Mouse (Mus musculus) embryonic facial prominence, embryonic 14.5 days (tissue): ENCODE results near the gene Cldn24. TPM values are rescaled to one million over a fixed set of nuclear protein-coding genes. Genes with fewer than 3 reads are reported as not detected.
"Not testable (repeated sequence)": the region's sequence is repeated elsewhere in the genome, so short reads cannot be mapped to it uniquely, and the experiment has no call there.

ENCODE experiments used
- ATAC-seq: fragments of 200-750 bp; cut with Nextera tagmentation; 2 replicates; pipeline ENCODE4 v1.8.0; 2017; ENCODE audit warnings: low read depth, moderate number of reproducible peaks, moderate TSS enrichment
- DNase-seq: peaks from one replicate; pipeline ENCODE4 v3.0.0-alpha.2; 2015; ENCODE audit warnings: low spot score
- H3K27ac ChIP-seq: fragments of 300-500 bp; sonication (generic); replicated peaks from 2 replicates; pipeline ENCODE4 v1.5.1; 2014; ENCODE audit warnings: low read depth, mild to moderate bottlenecking, low read length, moderate library complexity
- H3K27me3 ChIP-seq: fragments of 300-500 bp; sonication (generic); replicated peaks from 2 replicates; pipeline ENCODE4 v1.6.1; 2014; ENCODE audit warnings: low read length; ENCODE audit not compliant: control insufficient read depth, insufficient read depth
- H3K36me3 ChIP-seq: fragments of 300-500 bp; sonication (generic); 2 replicates; pipeline ENCODE4 v1.6.1; 2014; ENCODE audit warnings: low read length, mixed read lengths; ENCODE audit not compliant: control insufficient read depth, insufficient read depth
- H3K4me1 ChIP-seq: fragments of 300-500 bp; sonication (generic); 2 replicates; pipeline ENCODE4 v1.6.1; 2014; ENCODE audit warnings: antibody characterized with exemption, low read length; ENCODE audit not compliant: control insufficient read depth, insufficient read depth
- H3K4me2 ChIP-seq: fragments of 300-500 bp; sonication (generic); 2 replicates; pipeline ENCODE4 v1.6.1; 2014; ENCODE audit warnings: low read depth, mild to moderate bottlenecking, low read length, moderate library complexity, mixed read lengths
- H3K4me3 ChIP-seq: fragments of 300-500 bp; sonication (generic); 2 replicates; pipeline ENCODE4 v1.5.1; 2014; ENCODE audit warnings: low read depth, mild to moderate bottlenecking, low read length
- H3K9ac ChIP-seq: fragments of 300-500 bp; sonication (generic); 2 replicates; pipeline ENCODE4 v1.6.1; 2014; ENCODE audit warnings: low read depth, mild to moderate bottlenecking, low read length, moderate library complexity, mixed read lengths
- H3K9me3 ChIP-seq: fragments of 300-500 bp; sonication (generic); 2 replicates; pipeline ENCODE4 v1.6.1; 2016; ENCODE audit warnings: low read length; ENCODE audit not compliant: control insufficient read depth
- WGBS: fragments of 180-500 bp; shearing (Covaris S2); extraction: QIAGEN DNeasy Blood & Tissue Kit; methylation state at CpG from one replicate; pipeline ENCODE4 v1.1.7; 2014; 5-methylcytosine and 5-hydroxymethylcytosine counted together
- polyA plus RNA-seq: library from polyadenylated mRNA; unstranded; fragments of >200 nt; fragmentation: Nextera tagmentation; extraction: Ambion mirVana; gene quantifications from 2 replicates; pipeline ENCODE4 v1.2.1, GENCODE M21; 2014

Cldn24 gene
- polyA plus RNA-seq, 1 experiment from 2014 or later: not detected

DNA sequence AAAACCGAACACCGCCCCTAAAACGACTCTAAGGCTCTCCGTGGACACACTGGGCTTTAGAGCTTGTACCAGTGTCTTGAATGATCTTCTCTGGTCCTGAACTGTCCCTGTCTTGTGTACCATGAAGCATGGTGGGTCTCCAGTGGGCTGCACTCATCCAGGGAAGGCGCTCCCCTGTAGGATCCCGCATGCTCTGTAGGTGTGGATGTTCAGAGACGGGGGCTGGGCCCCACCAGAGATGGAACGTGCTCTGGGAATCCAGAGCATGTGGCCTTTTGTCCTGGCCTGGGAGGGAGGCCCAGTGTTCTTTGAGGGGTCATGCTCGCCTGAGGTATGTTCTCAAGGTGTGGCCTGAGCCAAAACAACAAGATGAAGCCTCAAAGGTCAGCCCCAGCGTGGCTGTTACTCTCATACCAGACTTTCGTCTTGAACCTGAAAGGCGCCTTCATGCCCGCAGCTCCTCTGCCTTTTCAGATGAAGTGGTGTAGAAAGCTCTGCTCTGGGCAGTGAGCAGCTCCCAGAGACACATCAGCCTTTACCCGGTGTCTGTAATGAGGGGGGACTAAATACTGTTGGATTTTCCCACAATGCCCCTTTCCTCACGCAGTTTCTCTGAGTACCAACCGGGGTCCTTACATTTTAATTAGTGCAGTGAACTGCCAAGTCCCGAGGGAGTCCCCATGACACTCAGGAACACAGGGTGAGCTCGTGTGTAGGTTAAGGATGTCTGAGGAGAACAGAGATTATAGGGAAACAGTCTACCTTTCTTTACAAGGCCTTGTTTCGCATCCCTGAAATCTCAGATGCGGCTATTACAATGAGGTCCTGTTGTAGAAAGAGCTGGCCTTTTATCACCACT lies 800 bp upstream of the Cldn24 start:
- H3K4me2 ChIP-seq: no peak overlapping the region
- 83% methylated on average over 20 of the region's 20 CpGs for WGBS
- DNase-seq: no peak

DNA sequence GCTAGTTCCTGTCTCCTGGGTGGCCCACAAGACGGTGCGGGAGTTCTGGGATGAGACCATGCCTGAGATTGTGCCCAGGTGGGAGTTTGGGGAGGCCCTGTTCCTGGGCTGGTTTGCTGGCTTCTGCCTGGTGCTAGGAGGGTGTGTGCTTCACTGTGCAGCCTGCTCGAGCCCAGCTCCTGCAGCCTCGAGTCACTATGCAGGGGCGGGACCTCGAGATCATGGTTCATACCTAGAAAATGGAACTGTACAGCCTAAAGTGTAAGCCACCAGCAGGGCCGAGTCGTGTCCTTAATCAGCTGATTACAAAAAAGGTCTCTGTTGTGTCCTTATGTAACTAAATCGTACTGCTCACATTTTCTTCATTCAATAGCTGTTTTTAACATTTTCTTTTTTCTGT lies 598 bp downstream of the Cldn24 start:
- H3K4me2 ChIP-seq, DNase-seq, H3K27me3 ChIP-seq, H3K4me3 ChIP-seq, H3K9ac ChIP-seq, H3K9me3 ChIP-seq, H3K36me3 ChIP-seq, H3K27ac ChIP-seq, ATAC-seq: not testable (repeated sequence)
- 63% methylated on average over 7 of the region's 9 CpGs for WGBS
- peaks cover 16% of the 10 kb centered on the region; the same call in 1 of the 2 replicates for H3K4me1 ChIP-seq

More for the DNA sequence above, 800 bp upstream of the Cldn24 start:
- no peak overlapping the region for H3K27ac ChIP-seq
- H3K27me3 ChIP-seq: no peaks in the 10 kb centered on the region
- no peak overlapping the region for H3K4me3 ChIP-seq
- H3K36me3 ChIP-seq: no peaks in the 10 kb centered on the region
- no peaks in the 10 kb centered on the region for H3K9me3 ChIP-seq
- H3K4me1 ChIP-seq: peaks cover 16% of the 10 kb centered on the region; the same call in 1 of the 2 replicates
- no peak for ATAC-seq
- no peak overlapping the region for H3K9ac ChIP-seq

DNA sequence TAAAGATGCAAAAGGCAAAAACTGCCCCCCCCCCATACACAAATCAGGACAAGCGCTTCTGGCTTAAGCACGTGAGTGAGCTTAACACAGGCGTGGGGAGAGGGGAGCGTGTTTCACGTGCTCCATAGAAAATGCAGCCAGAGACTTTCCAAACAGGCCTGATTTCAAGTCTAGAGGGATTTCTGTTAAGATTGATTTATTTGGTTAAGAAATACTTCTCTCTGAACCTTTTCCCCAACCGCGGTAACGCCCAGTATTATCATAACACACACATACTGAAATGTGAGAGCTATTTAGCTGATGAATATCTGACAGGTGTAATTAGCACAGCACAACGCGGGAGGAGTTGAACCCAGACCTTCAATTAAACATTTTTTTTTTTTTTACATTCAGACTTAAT lies 1.8 kb downstream of the Cldn24 start:
- Histone ChIP-seq H3K27ac (no peak overlapping the region), H3K36me3 (peaks cover 7% of the 10 kb centered on the region), H3K4me1 (peaks cover 16% of the 10 kb centered on the region; the same call in 1 of the 2 replicates), H3K4me3 (no peak overlapping the region), H3K9me3 (no peaks in the 10 kb centered on the region), H3K9ac (no peak overlapping the region), H3K27me3 (no peaks in the 10 kb centered on the region), H3K4me2 (no peak overlapping the region)
- DNase-seq (peak; percentile 80), ATAC-seq (0 out of 2 replicates have a peak, but pooled peaks have one; percentile 20)
- WGBS: 37% methylated on average over 10 of the region's 10 CpGs

DNA sequence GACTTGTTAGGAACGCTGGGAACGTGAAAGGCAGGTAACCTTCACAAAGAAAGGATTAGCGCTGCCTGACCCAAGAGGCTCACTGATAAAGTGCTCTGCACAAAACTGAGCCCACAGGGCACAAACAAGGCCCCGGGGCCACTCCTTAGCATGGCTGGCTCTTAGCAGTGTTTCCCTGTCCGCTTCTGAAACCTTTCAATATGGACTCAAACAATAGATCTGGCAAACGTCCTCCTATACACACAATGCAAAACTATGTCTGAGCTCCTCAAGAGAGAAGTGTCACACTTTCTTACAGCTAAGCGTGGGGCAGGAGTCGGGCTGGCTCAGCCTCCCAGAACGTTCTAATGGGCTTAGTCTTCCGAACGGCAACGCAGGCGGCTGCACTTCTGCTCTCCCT lies 2.2 kb downstream of the Cldn24 start, which contains the start of gene Cldn22:
TSS of gene Cldn22 (plus strand) at position 301 of the 400 bp plus-strand sequence.
- peak; percentile 57 for ATAC-seq
- WGBS: 53% methylated on average over 13 of the region's 13 CpGs
- no peak within 1 kb of the TSS for H3K9ac ChIP-seq
- no peaks in the 10 kb centered on the region for H3K27me3 ChIP-seq
- no peaks in the 10 kb centered on the region for H3K9me3 ChIP-seq
- H3K4me2 ChIP-seq: no peak within 1 kb of the TSS
- peak; percentile 41 for DNase-seq
- H3K27ac ChIP-seq: no peak within 1 kb of the TSS
- no peak within 1 kb of the TSS for H3K4me3 ChIP-seq
- H3K36me3 ChIP-seq: peaks cover 11% of the 10 kb centered on the region
- peaks cover 16% of the 10 kb centered on the region; the same call in 1 of the 2 replicates for H3K4me1 ChIP-seq

DNA sequence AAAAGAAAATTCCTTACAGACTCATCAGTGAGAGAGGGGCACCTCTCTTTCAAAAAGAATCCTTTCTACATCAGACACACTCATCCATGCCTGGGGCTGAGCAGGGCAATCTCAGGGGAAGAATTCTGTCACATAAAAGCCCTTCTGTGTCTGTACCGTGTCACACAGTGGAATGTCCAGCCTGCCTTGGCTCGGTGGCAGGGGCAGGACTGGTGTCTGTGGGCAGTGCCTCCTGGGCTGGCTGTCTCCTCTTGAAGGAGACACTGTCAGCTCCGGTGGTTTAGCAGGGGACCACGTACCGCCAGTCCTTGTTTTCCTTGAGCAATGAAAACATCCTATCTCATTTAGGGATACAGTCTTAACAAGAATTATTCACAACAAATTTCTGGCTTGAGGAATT lies 3.7 kb downstream of the Cldn24 start:
- no peaks in the 10 kb centered on the region for H3K27me3 ChIP-seq
- no peaks in the 10 kb centered on the region for H3K9me3 ChIP-seq
- DNase-seq: no peak
- no peak overlapping the region for H3K4me3 ChIP-seq
- H3K4me2 ChIP-seq: no peak overlapping the region
- H3K27ac ChIP-seq: no peak overlapping the region
- H3K36me3 ChIP-seq: peaks cover 25% of the 10 kb centered on the region
- no peak overlapping the region for H3K9ac ChIP-seq
- peaks cover 16% of the 10 kb centered on the region; the same call in 1 of the 2 replicates for H3K4me1 ChIP-seq
- 33% methylated on average over 5 of the region's 5 CpGs for WGBS
- ATAC-seq: no peak

DNA sequence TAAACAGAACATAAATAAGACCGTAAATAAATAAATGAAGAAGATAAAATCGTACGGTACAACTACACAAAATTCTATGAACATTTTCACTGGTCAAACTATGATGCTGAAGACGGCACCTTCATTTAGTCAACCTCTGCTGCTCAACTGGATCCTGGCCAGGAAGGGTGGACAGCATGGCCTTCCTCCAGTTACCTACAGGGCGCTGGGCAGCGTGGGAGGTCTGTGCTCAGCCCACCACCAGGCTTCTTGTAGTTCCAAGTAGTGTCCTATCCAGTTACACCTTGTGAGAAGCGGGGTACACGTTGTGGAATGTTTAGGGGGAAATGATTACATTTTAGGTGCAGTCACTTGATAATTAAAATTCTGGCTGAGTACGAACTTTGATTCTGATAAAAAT lies 5.0 kb downstream of the Cldn24 start:
- DNase-seq: no peak
- Histone ChIP-seq H3K4me2 (no peak overlapping the region), H3K4me3 (no peak overlapping the region), H3K9ac (no peak overlapping the region), H3K36me3 (peaks cover 38% of the 10 kb centered on the region), H3K9me3 (no peaks in the 10 kb centered on the region), H3K4me1 (peaks cover 16% of the 10 kb centered on the region; the same call in 1 of the 2 replicates), H3K27ac (no peak overlapping the region), H3K27me3 (no peaks in the 10 kb centered on the region)
- 74% methylated on average over 9 of the region's 9 CpGs for WGBS
- ATAC-seq: no peak

DNA sequence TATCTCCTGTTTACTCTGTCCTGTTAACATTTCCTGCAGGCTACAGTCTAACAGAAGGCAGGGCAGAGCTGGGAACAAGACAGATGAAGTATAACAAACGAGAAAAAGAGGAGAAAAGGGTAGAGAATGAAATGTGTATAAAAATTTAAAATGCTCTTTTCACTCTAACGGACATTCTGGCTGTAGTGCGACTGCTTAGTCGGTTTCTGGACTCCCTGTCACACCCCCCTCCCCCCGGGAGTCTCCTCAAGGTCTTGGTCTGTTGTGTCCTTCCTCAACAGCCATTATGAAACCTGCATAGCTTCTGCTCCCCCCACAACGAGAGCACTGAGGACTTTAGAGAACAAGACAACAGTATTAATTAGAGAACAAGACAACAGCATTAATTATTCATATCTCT lies 10.7 kb downstream of the Cldn24 start:
- no peak for ATAC-seq
- H3K4me3 ChIP-seq: no peak overlapping the region

DNA sequence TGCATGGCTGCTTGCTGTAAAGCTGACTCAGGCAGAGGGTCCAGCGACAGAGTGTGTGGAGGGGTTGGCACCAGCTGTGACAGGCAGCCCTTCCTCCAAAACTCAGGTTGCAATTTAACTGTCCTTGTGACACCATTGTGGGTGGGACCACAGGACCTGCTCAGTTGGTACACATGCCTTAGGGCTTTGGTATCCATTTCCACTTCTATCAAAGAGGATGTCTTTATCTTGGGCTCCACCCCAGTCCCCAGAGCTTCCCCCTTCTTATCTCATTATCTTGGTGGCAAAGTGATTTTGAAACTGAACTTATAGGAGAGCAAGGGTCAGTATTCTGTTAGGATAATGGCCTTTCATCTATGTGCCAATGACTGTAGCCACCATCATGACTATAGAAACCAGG lies 12.0 kb downstream of the Cldn24 start:
- no peaks in the 10 kb centered on the region for H3K9me3 ChIP-seq
- H3K36me3 ChIP-seq: peaks cover 50% of the 10 kb centered on the region
- H3K4me1 ChIP-seq: no peaks in the 10 kb centered on the region
- no peak overlapping the region for H3K9ac ChIP-seq
- no peak overlapping the region for H3K4me2 ChIP-seq
- no peak overlapping the region for H3K4me3 ChIP-seq
- DNase-seq (no peak), ATAC-seq (no peak)
- H3K27ac ChIP-seq: no peak overlapping the region
- no peaks in the 10 kb centered on the region for H3K27me3 ChIP-seq
- 56% methylated on average over 1 of the region's 1 CpGs for WGBS

More for the DNA sequence above, 10.7 kb downstream of the Cldn24 start:
- Histone ChIP-seq H3K9me3 (no peaks in the 10 kb centered on the region), H3K9ac (no peak overlapping the region), H3K4me2 (no peak overlapping the region), H3K27me3 (no peaks in the 10 kb centered on the region), H3K27ac (no peak overlapping the region), H3K4me1 (no peaks in the 10 kb centered on the region), H3K36me3 (peaks cover 54% of the 10 kb centered on the region)
- DNase-seq: no peak
- WGBS: 81% methylated on average over 6 of the region's 6 CpGs
